Mouse (Mus musculus): ENCODE measurements around the gene Gng3. TPM values are rescaled to one million over a fixed set of nuclear protein-coding genes. Genes with fewer than 3 reads are reported as not detected.

Gng3 gene
- polyA plus RNA-seq, 1 experiment = 2.0 TPM

GRCm38 (mm10) chr19:8803204-8803780 is 35.7 kb downstream of the Gng3 start:
- H3K4me3 ChIP-seq (ENCODE audit: control insufficient read depth, low read depth, low read length) = peak overlapping the region; percentile 98
- no peaks in the 10 kb centered on the region for H3K36me3 ChIP-seq (ENCODE audit: control insufficient read depth, insufficient read depth, low read length)
- peaks cover 7% of the 10 kb centered on the region for H3K4me1 ChIP-seq (ENCODE audit: control insufficient read depth, insufficient read depth, low read length)
- H3K27ac ChIP-seq (ENCODE audit: control insufficient read depth, insufficient read depth, low read depth, low read length) = peak overlapping the region; percentile 98
- no peaks in the 10 kb centered on the region for H3K27me3 ChIP-seq (ENCODE audit: control insufficient read depth, insufficient read depth, low read length)
- TF ChIP-seq CTCF (IDR thresholded peaks at IDR 0.05; ENCODE audit: control insufficient read depth, insufficient read depth, insufficient replicate concordance, low read depth, low read length) = no peak
- no peak for TF ChIP-seq POLR2A (IDR thresholded peaks at IDR 0.05; ENCODE audit: control insufficient read depth, low read depth, low read length)

GRCm38 (mm10) chr19:8802130-8802821 is 36.7 kb downstream of the Gng3 start, which contains the start of gene Zbtb3:
Gene Zbtb3, plus strand, starts transcription at chr19:8802555.
- Histone ChIP-seq H3K36me3 (ENCODE audit: control insufficient read depth, insufficient read depth, low read length) (no peaks in the 10 kb centered on the region), H3K27me3 (ENCODE audit: control insufficient read depth, insufficient read depth, low read length) (no peaks in the 10 kb centered on the region), H3K4me1 (ENCODE audit: control insufficient read depth, insufficient read depth, low read length) (peaks cover 7% of the 10 kb centered on the region), H3K27ac (ENCODE audit: control insufficient read depth, insufficient read depth, low read depth, low read length) (peak within 1 kb of the TSS; percentile 98), H3K4me3 (ENCODE audit: control insufficient read depth, low read depth, low read length) (peak within 1 kb of the TSS; percentile 98)
- TF ChIP-seq POLR2A (IDR thresholded peaks at IDR 0.05; ENCODE audit: control insufficient read depth, low read depth, low read length) = peak; percentile 55
- TF ChIP-seq CTCF (IDR thresholded peaks at IDR 0.05; ENCODE audit: control insufficient read depth, insufficient read depth, insufficient replicate concordance, low read depth, low read length) = no peak

- no peak for TF ChIP-seq CTCF (IDR thresholded peaks at IDR 0.05; ENCODE audit: control insufficient read depth, insufficient read depth, insufficient replicate concordance, low read depth, low read length)
- TF ChIP-seq POLR2A (IDR thresholded peaks at IDR 0.05; ENCODE audit: control insufficient read depth, low read depth, low read length) = no peak
- Histone ChIP-seq H3K4me3 (ENCODE audit: control insufficient read depth, low read depth, low read length) (no peak overlapping the region), H3K27ac (ENCODE audit: control insufficient read depth, insufficient read depth, low read depth, low read length) (no peak overlapping the region)
Observed at GRCm38 (mm10) chr19:8798947-8799315, 40.1 kb downstream of the Gng3 start.

GRCm38 (mm10) chr19:8798264-8798946 is 40.6 kb downstream of the Gng3 start, which contains the start of gene Polr2g:
Gene Polr2g, minus strand, starts transcription at chr19:8798577.
- peak within 1 kb of the TSS; percentile 76 for H3K27ac ChIP-seq (ENCODE audit: control insufficient read depth, insufficient read depth, low read depth, low read length)
- peak within 1 kb of the TSS; percentile 88 for H3K4me3 ChIP-seq (ENCODE audit: control insufficient read depth, low read depth, low read length)
- TF ChIP-seq POLR2A (IDR thresholded peaks at IDR 0.05; ENCODE audit: control insufficient read depth, low read depth, low read length) = peak; percentile 79
- no peak for TF ChIP-seq CTCF (IDR thresholded peaks at IDR 0.05; ENCODE audit: control insufficient read depth, insufficient read depth, insufficient replicate concordance, low read depth, low read length)

More at GRCm38 (mm10) chr19:8798947-8799315, 40.1 kb downstream of the Gng3 start:
- H3K4me1 ChIP-seq (ENCODE audit: control insufficient read depth, insufficient read depth, low read length) = peaks cover 7% of the 10 kb centered on the region
- peaks cover 2% of the 10 kb centered on the region; the same call in 1 of the 2 replicates for H3K36me3 ChIP-seq (ENCODE audit: control insufficient read depth, insufficient read depth, low read length)
- H3K27me3 ChIP-seq (ENCODE audit: control insufficient read depth, insufficient read depth, low read length) = no peaks in the 10 kb centered on the region

GRCm38 (mm10) chr19:8790171-8790570 is 48.8 kb downstream of the Gng3 start:
- TF ChIP-seq POLR2A (IDR thresholded peaks at IDR 0.05; ENCODE audit: control insufficient read depth, low read depth, low read length) (no peak), CTCF (IDR thresholded peaks at IDR 0.05; ENCODE audit: control insufficient read depth, insufficient read depth, insufficient replicate concordance, low read depth, low read length) (no peak)
- H3K27me3 ChIP-seq (ENCODE audit: control insufficient read depth, insufficient read depth, low read length) = no peaks in the 10 kb centered on the region
- H3K4me3 ChIP-seq (ENCODE audit: control insufficient read depth, low read depth, low read length) = no peak overlapping the region
- H3K27ac ChIP-seq (ENCODE audit: control insufficient read depth, insufficient read depth, low read depth, low read length) = no peak overlapping the region
- H3K4me1 ChIP-seq (ENCODE audit: control insufficient read depth, insufficient read depth, low read length) = peaks cover 9% of the 10 kb centered on the region
- H3K36me3 ChIP-seq (ENCODE audit: control insufficient read depth, insufficient read depth, low read length) = peaks cover 3% of the 10 kb centered on the region; the same call in 1 of the 2 replicates

More at GRCm38 (mm10) chr19:8798264-8798946, 40.6 kb downstream of the Gng3 start, which contains the start of gene Polr2g:
- H3K36me3 ChIP-seq (ENCODE audit: control insufficient read depth, insufficient read depth, low read length) = peaks cover 3% of the 10 kb centered on the region; the same call in 1 of the 2 replicates
- peaks cover 7% of the 10 kb centered on the region for H3K4me1 ChIP-seq (ENCODE audit: control insufficient read depth, insufficient read depth, low read length)
- no peaks in the 10 kb centered on the region for H3K27me3 ChIP-seq (ENCODE audit: control insufficient read depth, insufficient read depth, low read length)

- H3K4me3 ChIP-seq (ENCODE audit: control insufficient read depth, low read depth, low read length) = no peak overlapping the region
- H3K36me3 ChIP-seq (ENCODE audit: control insufficient read depth, insufficient read depth, low read length) = peaks cover 2% of the 10 kb centered on the region; the same call in 1 of the 2 replicates
- H3K27me3 ChIP-seq (ENCODE audit: control insufficient read depth, insufficient read depth, low read length) = no peaks in the 10 kb centered on the region
- peaks cover 9% of the 10 kb centered on the region for H3K4me1 ChIP-seq (ENCODE audit: control insufficient read depth, insufficient read depth, low read length)
- no peak for TF ChIP-seq CTCF (IDR thresholded peaks at IDR 0.05; ENCODE audit: control insufficient read depth, insufficient read depth, insufficient replicate concordance, low read depth, low read length)
- no peak for TF ChIP-seq POLR2A (IDR thresholded peaks at IDR 0.05; ENCODE audit: control insufficient read depth, low read depth, low read length)
- no peak overlapping the region for H3K27ac ChIP-seq (ENCODE audit: control insufficient read depth, insufficient read depth, low read depth, low read length)
Observed at GRCm38 (mm10) chr19:8789171-8789570, 49.8 kb downstream of the Gng3 start.

- H3K36me3 ChIP-seq (ENCODE audit: control insufficient read depth, insufficient read depth, low read length) = peaks cover under 1% of the 10 kb centered on the region; the same call in 1 of the 2 replicates
- H3K4me3 ChIP-seq (ENCODE audit: control insufficient read depth, low read depth, low read length) = no peak overlapping the region; the same call in 1 of the 2 replicates
- no peaks in the 10 kb centered on the region for H3K27me3 ChIP-seq (ENCODE audit: control insufficient read depth, insufficient read depth, low read length)
- no peak for TF ChIP-seq POLR2A (IDR thresholded peaks at IDR 0.05; ENCODE audit: control insufficient read depth, low read depth, low read length)
- TF ChIP-seq CTCF (IDR thresholded peaks at IDR 0.05; ENCODE audit: control insufficient read depth, insufficient read depth, insufficient replicate concordance, low read depth, low read length) = no peak
- H3K4me1 ChIP-seq (ENCODE audit: control insufficient read depth, insufficient read depth, low read length) = peaks cover 9% of the 10 kb centered on the region
- no peak overlapping the region for H3K27ac ChIP-seq (ENCODE audit: control insufficient read depth, insufficient read depth, low read depth, low read length)
Observed at GRCm38 (mm10) chr19:8788521-8788920, 50.5 kb downstream of the Gng3 start.

Other genes with a start within 250 kb of the Gng3 start
- gene Slc22a8, start 247.9 kb downstream of the Gng3 start, polyA plus RNA-seq (2012; rRNA removed) = 0.04 and 0.05 TPM in 2 replicates
- gene Slc22a6, start 221.2 kb downstream of the Gng3 start, polyA plus RNA-seq (2012; rRNA removed) = not detected in 2 replicates
- 0.58 and 0.99 TPM in 2 replicates for gene Chrm1, start 175.4 kb downstream of the Gng3 start, polyA plus RNA-seq (2012; rRNA removed)
- 111 and 121 TPM in 2 replicates for gene Slc3a2, start 115.8 kb downstream of the Gng3 start, polyA plus RNA-seq (2012; rRNA removed)
- 18.3 and 21.8 TPM in 2 replicates for gene Wdr74, start 103.4 kb downstream of the Gng3 start, polyA plus RNA-seq (2012; rRNA removed)
- 670 and 676 TPM in 2 replicates for gene 1700092M07Rik, start 98.5 kb downstream of the Gng3 start, polyA plus RNA-seq (2012; rRNA removed)
- gene Stx5a, start 97.8 kb downstream of the Gng3 start, polyA plus RNA-seq (2012; rRNA removed) = 61.5 and 62.8 TPM in 2 replicates
- 166 and 174 TPM in 2 replicates for gene Nxf1, start 82.1 kb downstream of the Gng3 start, polyA plus RNA-seq (2012; rRNA removed)
- 15.8 and 17.0 TPM in 2 replicates for gene Tmem223, start 68.2 kb downstream of the Gng3 start, polyA plus RNA-seq (2012; rRNA removed)
- gene Tmem179b, start 64.7 kb downstream of the Gng3 start, polyA plus RNA-seq (2012; rRNA removed) = 29.7 and 30.8 TPM in 2 replicates
- 28.1 and 36.2 TPM in 2 replicates for gene Taf6l, start 52.8 kb downstream of the Gng3 start, polyA plus RNA-seq (2012; rRNA removed)
- gene Polr2g, start 40.6 kb downstream of the Gng3 start, polyA plus RNA-seq (2012; rRNA removed) = 38.4 and 48.4 TPM in 2 replicates
- 40.5 and 44.2 TPM in 2 replicates for gene Zbtb3, start 36.6 kb downstream of the Gng3 start, polyA plus RNA-seq (2012; rRNA removed)
- 6.8 and 7.9 TPM in 2 replicates for gene Ttc9c, start 19.9 kb downstream of the Gng3 start, polyA plus RNA-seq (2012; rRNA removed)
- gene Hnrnpul2, start 19.2 kb downstream of the Gng3 start, polyA plus RNA-seq (2012; rRNA removed) = 12.9 and 14.9 TPM in 2 replicates
- gene AC129217.1, start 9.4 kb downstream of the Gng3 start, polyA plus RNA-seq (2012; rRNA removed) = 0.64 and 1.9 TPM in 2 replicates
- gene Bscl2, start 1.7 kb downstream of the Gng3 start, polyA plus RNA-seq (2012; rRNA removed) = 743 and 750 TPM in 2 replicates
- 0.37 and 0.40 TPM in 2 replicates for gene Lrrn4cl, start 11.6 kb upstream of the Gng3 start, polyA plus RNA-seq (2012; rRNA removed)
- 83.7 and 92.2 TPM in 2 replicates for gene Ubxn1, start 32.3 kb upstream of the Gng3 start, polyA plus RNA-seq (2012; rRNA removed)
- 40.0 and 41.0 TPM in 2 replicates for gene Uqcc3, start 41.7 kb upstream of the Gng3 start, polyA plus RNA-seq (2012; rRNA removed)
- gene Lbhd1, start 44.5 kb upstream of the Gng3 start, polyA plus RNA-seq (2012; rRNA removed) = 1.1 and 1.9 TPM in 2 replicates
- not detected in 2 replicates for gene Gm49403, start 44.7 kb upstream of the Gng3 start, polyA plus RNA-seq (2012; rRNA removed)
- gene 1810009A15Rik, start 49.7 kb upstream of the Gng3 start, polyA plus RNA-seq (2012; rRNA removed) = 48.2 and 48.4 TPM in 2 replicates
- 1.1 TPM in 1 of 2 replicates, not detected in the other for gene Gm49416, start 49.7 kb upstream of the Gng3 start, polyA plus RNA-seq (2012; rRNA removed)
- 6.6 and 6.7 TPM in 2 replicates for gene Ints5, start 53.8 kb upstream of the Gng3 start, polyA plus RNA-seq (2012; rRNA removed)
- gene Ganab, start 58.9 kb upstream of the Gng3 start, polyA plus RNA-seq (2012; rRNA removed) = 49.9 and 57.0 TPM in 2 replicates
- 19.5 and 20.4 TPM in 2 replicates for gene B3gat3, start 81.2 kb upstream of the Gng3 start, polyA plus RNA-seq (2012; rRNA removed)
- 11.6 and 13.7 TPM in 2 replicates for gene Rom1, start 90.2 kb upstream of the Gng3 start, polyA plus RNA-seq (2012; rRNA removed)
- gene Eml3, start 90.4 kb upstream of the Gng3 start, polyA plus RNA-seq (2012; rRNA removed) = 4.9 and 5.7 TPM in 2 replicates
- 14.0 and 14.5 TPM in 2 replicates for gene Mta2, start 102.7 kb upstream of the Gng3 start, polyA plus RNA-seq (2012; rRNA removed)
- gene Tut1, start 114.7 kb upstream of the Gng3 start, polyA plus RNA-seq (2012; rRNA removed) = 38.2 and 38.6 TPM in 2 replicates
- gene Eef1g, start 127.8 kb upstream of the Gng3 start, polyA plus RNA-seq (2012; rRNA removed) = 442 and 506 TPM in 2 replicates
- 1.6 and 2.3 TPM in 2 replicates for gene Ahnak, start 150.1 kb upstream of the Gng3 start, polyA plus RNA-seq (2012; rRNA removed)
- 0.41 TPM in 1 of 2 replicates, not detected in the other for gene Scgb1a1, start 248.8 kb upstream of the Gng3 start, polyA plus RNA-seq (2012; rRNA removed)